Mouse (Mus musculus) right cerebral cortex, adult 2 months (tissue): ENCODE measurements around the gene Runx3.

Experiments
- DNase-seq, 2 experiments: peaks; one replicate each; pipeline ENCODE4 v3.0.0; 2021 to 2022; ENCODE audit warnings: low spot score in 2 of 2

Runx3 gene

DNA sequence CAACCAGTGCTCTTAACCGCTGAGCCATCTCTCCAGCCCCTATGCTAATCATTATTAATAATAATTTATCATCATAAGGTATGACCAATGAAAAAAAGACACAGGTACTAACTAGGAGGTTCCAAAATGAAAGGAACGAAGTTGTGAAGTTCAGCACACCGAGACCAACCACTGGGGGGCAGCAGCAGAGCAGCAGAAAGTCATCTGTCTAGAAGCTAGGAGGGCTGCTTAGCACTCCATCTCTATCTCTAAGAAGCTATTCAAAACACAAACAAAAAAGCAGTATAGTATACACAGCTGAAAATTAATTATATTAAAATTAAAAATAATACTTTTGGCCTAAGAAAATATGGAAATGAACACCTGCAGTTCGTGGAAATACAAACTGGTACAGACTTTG, 99.2 kb downstream of the Runx3 start:
- peak; percentile 89 to 90 for DNase-seq

DNA sequence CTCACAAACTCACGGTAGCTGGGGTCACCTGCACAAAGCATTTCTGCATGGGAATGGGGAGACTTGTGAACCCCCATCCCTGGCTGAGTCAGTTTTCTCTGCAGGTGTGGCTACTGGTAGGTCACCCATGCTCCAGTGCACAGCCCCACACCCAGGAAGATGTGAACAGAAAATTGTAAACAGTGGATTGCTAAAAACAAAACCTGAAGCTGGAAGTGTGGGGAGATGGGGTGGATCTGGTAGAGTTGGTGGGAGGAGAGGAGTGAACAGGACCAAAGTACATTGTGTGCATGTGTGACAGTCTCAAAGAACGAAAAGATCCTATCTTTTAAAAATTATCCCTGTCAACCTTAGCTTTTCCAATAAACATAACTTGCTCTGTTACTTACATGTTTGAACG, 100.2 kb downstream of the Runx3 start:
- DNase-seq = no peak

- peak; percentile 27 to 33 for DNase-seq
These were observed 101.4 kb downstream of the Runx3 start for GRCm38 (mm10) chr4:135221632-135222407.

GRCm38 (mm10) chr4:135223808-135224207, 103.4 kb downstream of the Runx3 start:
- no peak for DNase-seq

GRCm38 (mm10) chr4:135226008-135226667, 105.7 kb downstream of the Runx3 start:
- DNase-seq = no peak
